Mouse (Mus musculus): ENCODE data around the gene Nat8f1. TPM values are rescaled to one million over a fixed set of nuclear protein-coding genes. Genes with fewer than 3 reads are reported as not detected.
"Not testable (repeated sequence)": the region's sequence is repeated elsewhere in the genome, so short reads cannot be mapped to it uniquely, and the experiment has no call there.

The Nat8f1 gene
- polyA plus RNA-seq, 1 experiment from 2014 or later, result 12.0 TPM

- Histone ChIP-seq H3K36me3 (ENCODE audit: control insufficient read depth, insufficient read depth, low read length) (no peaks in the 10 kb centered on the region), H3K4me1 (ENCODE audit: control insufficient read depth, insufficient read depth, low read length) (peaks cover 7% of the 10 kb centered on the region), H3K9ac (ENCODE audit: low read depth, low read length) (no peak within 1 kb of the TSS), H3K27ac (ENCODE audit: low read length) (no peak within 1 kb of the TSS), H3K27me3 (replicated peaks; ENCODE audit: control insufficient read depth, insufficient read depth, low read length) (no peaks in the 10 kb centered on the region), H3K9me3 (ENCODE audit: control insufficient read depth, low read length) (no peaks in the 10 kb centered on the region), H3K4me3 (ENCODE audit: low read length) (no peak within 1 kb of the TSS), H3K4me2 (ENCODE audit: low read depth, low read length) (no peak within 1 kb of the TSS)
- WGBS, result 77% methylated on average over 3 of the region's 3 CpGs
- ATAC-seq, result no peak
These were observed 3.9 kb downstream of the Nat8f1 start, which contains the start of gene Tprkb for GRCm38 (mm10) chr6:85911587-85911986. Tprkb (plus strand) TSS chr6:85911865.

- ATAC-seq, result no peak
- Histone ChIP-seq H3K36me3 (ENCODE audit: control insufficient read depth, insufficient read depth, low read length) (no peaks in the 10 kb centered on the region), H3K9me3 (ENCODE audit: control insufficient read depth, low read length) (no peaks in the 10 kb centered on the region), H3K4me1 (ENCODE audit: control insufficient read depth, insufficient read depth, low read length) (peaks cover 1% of the 10 kb centered on the region; the same call in 1 of the 2 replicates), H3K27me3 (replicated peaks; ENCODE audit: control insufficient read depth, insufficient read depth, low read length) (no peaks in the 10 kb centered on the region), H3K9ac (ENCODE audit: low read depth, low read length) (no peak overlapping the region), H3K4me3 (ENCODE audit: low read length) (no peak overlapping the region), H3K4me2 (ENCODE audit: low read depth, low read length) (no peak overlapping the region), H3K27ac (ENCODE audit: low read length) (no peak overlapping the region)
- WGBS, result 90% methylated on average over 1 of the region's 1 CpGs
These were observed 5.8 kb downstream of the Nat8f1 start for GRCm38 (mm10) chr6:85909704-85910103.

- Histone ChIP-seq H3K36me3 (ENCODE audit: control insufficient read depth, insufficient read depth, low read length) (no peaks in the 10 kb centered on the region), H3K4me3 (ENCODE audit: low read length) (no peak overlapping the region), H3K27ac (ENCODE audit: low read length) (no peak overlapping the region), H3K9ac (ENCODE audit: low read depth, low read length) (no peak overlapping the region), H3K9me3 (ENCODE audit: control insufficient read depth, low read length) (no peaks in the 10 kb centered on the region), H3K4me1 (ENCODE audit: control insufficient read depth, insufficient read depth, low read length) (no peaks in the 10 kb centered on the region), H3K27me3 (replicated peaks; ENCODE audit: control insufficient read depth, insufficient read depth, low read length) (no peaks in the 10 kb centered on the region), H3K4me2 (ENCODE audit: low read depth, low read length) (no peak overlapping the region)
- no peak for ATAC-seq
- WGBS, result 64% methylated on average over 3 of the region's 3 CpGs
These were observed 7.1 kb downstream of the Nat8f1 start for GRCm38 (mm10) chr6:85908341-85908740.

- H3K9ac ChIP-seq (ENCODE audit: low read depth, low read length); H3K27ac ChIP-seq (ENCODE audit: low read length); H3K36me3 ChIP-seq (ENCODE audit: control insufficient read depth, insufficient read depth, low read length); H3K27me3 ChIP-seq (replicated peaks; ENCODE audit: control insufficient read depth, insufficient read depth, low read length); H3K4me3 ChIP-seq (ENCODE audit: low read length); H3K4me1 ChIP-seq (ENCODE audit: control insufficient read depth, insufficient read depth, low read length); H3K9me3 ChIP-seq (ENCODE audit: control insufficient read depth, low read length); H3K4me2 ChIP-seq (ENCODE audit: low read depth, low read length); ATAC-seq: not testable (repeated sequence)
- 82% methylated on average over 2 of the region's 2 CpGs for WGBS
These were observed 8.6 kb downstream of the Nat8f1 start for GRCm38 (mm10) chr6:85906911-85907351.

- WGBS, result 8% methylated on average over 20 of the region's 20 CpGs
- H3K9ac ChIP-seq (ENCODE audit: low read depth, low read length), result 0 out of 2 replicates have a peak within 1 kb of the TSS, but pooled peaks have one; percentile 4
- H3K27ac ChIP-seq (ENCODE audit: low read length); H3K27me3 ChIP-seq (replicated peaks; ENCODE audit: control insufficient read depth, insufficient read depth, low read length); H3K9me3 ChIP-seq (ENCODE audit: control insufficient read depth, low read length); H3K36me3 ChIP-seq (ENCODE audit: control insufficient read depth, insufficient read depth, low read length); H3K4me1 ChIP-seq (ENCODE audit: control insufficient read depth, insufficient read depth, low read length): not testable (repeated sequence)
- peak within 1 kb of the TSS; percentile 36 for H3K4me2 ChIP-seq (ENCODE audit: low read depth, low read length)
- ATAC-seq, result peak; percentile 85
- peak within 1 kb of the TSS; percentile 35 for H3K4me3 ChIP-seq (ENCODE audit: low read length)
These were observed 10.8 kb downstream of the Nat8f1 start, which contains the start of gene Nat8f4 for GRCm38 (mm10) chr6:85904642-85905061. Nat8f4 (minus strand) TSS chr6:85904884.

- no peaks in the 10 kb centered on the region for H3K27me3 ChIP-seq (replicated peaks; ENCODE audit: control insufficient read depth, insufficient read depth, low read length)
- no peaks in the 10 kb centered on the region for H3K9me3 ChIP-seq (ENCODE audit: control insufficient read depth, low read length)
- no peak overlapping the region for H3K9ac ChIP-seq (ENCODE audit: low read depth, low read length)
- no peak overlapping the region for H3K4me2 ChIP-seq (ENCODE audit: low read depth, low read length)
- no peak overlapping the region for H3K4me3 ChIP-seq (ENCODE audit: low read length)
- H3K36me3 ChIP-seq (ENCODE audit: control insufficient read depth, insufficient read depth, low read length), result no peaks in the 10 kb centered on the region
- H3K4me1 ChIP-seq (ENCODE audit: control insufficient read depth, insufficient read depth, low read length), result no peaks in the 10 kb centered on the region
- H3K27ac ChIP-seq (ENCODE audit: low read length), result no peak overlapping the region
- WGBS, result 88% methylated on average over 2 of the region's 2 CpGs
- ATAC-seq, result peak; percentile 52
These were observed 13.2 kb downstream of the Nat8f1 start for GRCm38 (mm10) chr6:85902303-85902702.

- 67% methylated on average over 7 of the region's 8 CpGs for WGBS
These were observed 16.7 kb downstream of the Nat8f1 start for GRCm38 (mm10) chr6:85898596-85899475.

GRCm38 (mm10) chr6:85895061-85895648, 20.3 kb downstream of the Nat8f1 start:
- not testable (repeated sequence) for H3K9me3 ChIP-seq (ENCODE audit: control insufficient read depth, low read length); H3K4me2 ChIP-seq (ENCODE audit: low read depth, low read length); H3K27me3 ChIP-seq (replicated peaks; ENCODE audit: control insufficient read depth, insufficient read depth, low read length); H3K9ac ChIP-seq (ENCODE audit: low read depth, low read length); H3K4me3 ChIP-seq (ENCODE audit: low read length); H3K36me3 ChIP-seq (ENCODE audit: control insufficient read depth, insufficient read depth, low read length); H3K4me1 ChIP-seq (ENCODE audit: control insufficient read depth, insufficient read depth, low read length); H3K27ac ChIP-seq (ENCODE audit: low read length); ATAC-seq
- WGBS, result 76% methylated on average over 25 of the region's 25 CpGs

More at GRCm38 (mm10) chr6:85898596-85899475, 16.7 kb downstream of the Nat8f1 start:
- H3K4me1 ChIP-seq (ENCODE audit: control insufficient read depth, insufficient read depth, low read length); H3K36me3 ChIP-seq (ENCODE audit: control insufficient read depth, insufficient read depth, low read length); H3K9ac ChIP-seq (ENCODE audit: low read depth, low read length); H3K27ac ChIP-seq (ENCODE audit: low read length); H3K9me3 ChIP-seq (ENCODE audit: control insufficient read depth, low read length); H3K4me3 ChIP-seq (ENCODE audit: low read length); H3K27me3 ChIP-seq (replicated peaks; ENCODE audit: control insufficient read depth, insufficient read depth, low read length); H3K4me2 ChIP-seq (ENCODE audit: low read depth, low read length); ATAC-seq: not testable (repeated sequence)

GRCm38 (mm10) chr6:85888961-85889360, 26.5 kb downstream of the Nat8f1 start:
- H3K9me3 ChIP-seq (ENCODE audit: control insufficient read depth, low read length), result peaks cover 2% of the 10 kb centered on the region; the same call in 1 of the 2 replicates

More at GRCm38 (mm10) chr6:85888961-85889360, 26.5 kb downstream of the Nat8f1 start:
- H3K9ac ChIP-seq (ENCODE audit: low read depth, low read length), result no peak overlapping the region
- no peaks in the 10 kb centered on the region for H3K36me3 ChIP-seq (ENCODE audit: control insufficient read depth, insufficient read depth, low read length)
- no peaks in the 10 kb centered on the region for H3K27me3 ChIP-seq (replicated peaks; ENCODE audit: control insufficient read depth, insufficient read depth, low read length)
- no peaks in the 10 kb centered on the region for H3K4me1 ChIP-seq (ENCODE audit: control insufficient read depth, insufficient read depth, low read length)
- H3K4me2 ChIP-seq (ENCODE audit: low read depth, low read length), result no peak overlapping the region
- no peak overlapping the region for H3K27ac ChIP-seq (ENCODE audit: low read length)
- WGBS, result 94% methylated on average over 2 of the region's 2 CpGs
- ATAC-seq, result no peak
- no peak overlapping the region for H3K4me3 ChIP-seq (ENCODE audit: low read length)
